Mouse (Mus musculus) R1 (cell line): ENCODE data around the gene Rhebl1.
A peak's percentile ranks its signal among the peaks of the same experiment; 100 is the strongest.
"Not testable (repeated sequence)": the region's sequence is repeated elsewhere in the genome, so short reads cannot be mapped to it uniquely, and the experiment has no call there.

Source experiments
- DNase-seq: peaks from one replicate; pipeline ENCODE4 v3.0.0-alpha.2; 2018; ENCODE audit warnings: low read depth, low spot score

Rhebl1 gene

GRCm38 (mm10) chr15:98893940-98894745, at the start of gene Rhebl1:
Rhebl1 (minus strand) TSS chr15:98894540.
- DNase-seq: no peak

- DNase-seq: peak; percentile 91
These were observed 48.8 kb upstream of the Rhebl1 start for GRCm38 (mm10) chr15:98943133-98943532.

- DNase-seq: no peak
These were observed 47.7 kb upstream of the Rhebl1 start for GRCm38 (mm10) chr15:98942081-98942480.

GRCm38 (mm10) chr15:98941539-98941938, 47.2 kb upstream of the Rhebl1 start:
- no peak for DNase-seq

GRCm38 (mm10) chr15:98940816-98941215, 46.5 kb upstream of the Rhebl1 start:
- no peak for DNase-seq

- peak; percentile 88 for DNase-seq
These were observed 40.0 kb upstream of the Rhebl1 start, which contains the start of gene Tuba1b for GRCm38 (mm10) chr15:98934217-98934839. Tuba1b (minus strand) TSS chr15:98934565.

- peak; percentile 98 for DNase-seq
These were observed 39.5 kb upstream of the Rhebl1 start for GRCm38 (mm10) chr15:98933833-98934216.

- DNase-seq: peak; percentile 56
These were observed 38.8 kb upstream of the Rhebl1 start for GRCm38 (mm10) chr15:98933004-98933671.

GRCm38 (mm10) chr15:98930998-98931397, 36.7 kb upstream of the Rhebl1 start:
- DNase-seq: peak; percentile 23

GRCm38 (mm10) chr15:98930017-98930734, 35.8 kb upstream of the Rhebl1 start:
- DNase-seq: peak; percentile 44

- peak; percentile 96 for DNase-seq
These were observed 34.4 kb upstream of the Rhebl1 start for GRCm38 (mm10) chr15:98928598-98929240.

- no peak for DNase-seq
These were observed 33.2 kb upstream of the Rhebl1 start for GRCm38 (mm10) chr15:98927566-98927965.

GRCm38 (mm10) chr15:98924682-98925081, 30.3 kb upstream of the Rhebl1 start:
- no peak for DNase-seq

- no peak for DNase-seq
These were observed 28.7 kb upstream of the Rhebl1 start for GRCm38 (mm10) chr15:98923031-98923537.

GRCm38 (mm10) chr15:98922581-98922980, 28.2 kb upstream of the Rhebl1 start:
- DNase-seq: no peak

GRCm38 (mm10) chr15:98921510-98921909, 27.2 kb upstream of the Rhebl1 start:
- DNase-seq: peak; percentile 51

- DNase-seq: not testable (repeated sequence)
These were observed 24.2 kb upstream of the Rhebl1 start for GRCm38 (mm10) chr15:98918499-98918895.

GRCm38 (mm10) chr15:98917538-98918498, 23.5 kb upstream of the Rhebl1 start, which contains the start of gene Lmbr1l:
Lmbr1l (minus strand) TSS chr15:98918231.
- DNase-seq: peak; percentile 100

- peak; percentile 74 for DNase-seq
These were observed 22.8 kb upstream of the Rhebl1 start for GRCm38 (mm10) chr15:98917091-98917490.

- no peak for DNase-seq
These were observed 21.7 kb upstream of the Rhebl1 start for GRCm38 (mm10) chr15:98916016-98916415.
